Mouse (Mus musculus): Measurements from ENCODE around the gene Cypt1.

Gene Cypt1

DNA sequence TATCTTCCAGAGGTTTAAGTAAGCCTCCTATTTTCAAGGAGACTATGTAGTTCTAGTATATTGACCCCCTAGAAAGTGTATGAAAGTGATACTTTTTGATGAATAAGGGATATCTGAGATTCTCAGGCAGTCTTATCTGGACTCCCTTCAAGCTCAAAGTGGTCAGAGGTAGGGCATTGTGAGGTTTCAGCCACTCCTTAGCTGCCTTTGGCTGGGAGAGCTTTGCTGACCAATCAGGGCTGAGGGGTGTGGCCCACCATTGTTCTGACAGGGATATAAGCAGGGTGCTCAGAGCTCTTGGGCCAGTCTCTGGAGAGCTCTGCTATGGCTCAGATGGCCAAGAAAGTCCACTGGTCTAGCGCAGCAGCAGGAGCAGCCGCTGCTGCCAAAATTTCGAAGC lies at the start of gene Cypt1:
Gene Cypt1, plus strand, starts transcription at position 301 of the 400 bp plus-strand sequence.
- DNase-seq (ENCODE audit: low read depth, low spot score): no peak

DNA sequence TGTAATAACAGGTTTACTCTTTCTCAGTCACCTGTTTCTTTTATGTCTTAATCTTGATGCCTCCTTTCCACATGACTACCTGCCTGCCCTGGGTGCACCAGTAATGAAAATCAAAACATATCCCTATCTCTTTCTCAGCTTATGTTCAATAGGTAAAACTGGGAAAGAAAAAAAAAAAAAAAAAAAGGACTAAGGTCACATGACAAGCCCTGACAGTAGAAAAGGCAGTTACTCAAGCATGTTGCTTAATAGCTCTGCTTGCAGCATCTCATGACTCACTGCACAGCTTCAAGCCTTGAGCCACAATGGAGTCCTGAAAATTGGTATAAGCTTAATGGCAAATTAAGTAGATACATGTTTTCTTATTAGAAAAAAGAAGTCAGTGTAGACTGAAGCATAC lies 24.1 kb downstream of the Cypt1 start:
- DNase-seq (ENCODE audit: low read depth, low spot score): no peak

GRCm38 (mm10) chrX:16557061-16557460 lies 34.4 kb downstream of the Cypt1 start:
- DNase-seq (ENCODE audit: low read depth, low spot score): no peak

DNA sequence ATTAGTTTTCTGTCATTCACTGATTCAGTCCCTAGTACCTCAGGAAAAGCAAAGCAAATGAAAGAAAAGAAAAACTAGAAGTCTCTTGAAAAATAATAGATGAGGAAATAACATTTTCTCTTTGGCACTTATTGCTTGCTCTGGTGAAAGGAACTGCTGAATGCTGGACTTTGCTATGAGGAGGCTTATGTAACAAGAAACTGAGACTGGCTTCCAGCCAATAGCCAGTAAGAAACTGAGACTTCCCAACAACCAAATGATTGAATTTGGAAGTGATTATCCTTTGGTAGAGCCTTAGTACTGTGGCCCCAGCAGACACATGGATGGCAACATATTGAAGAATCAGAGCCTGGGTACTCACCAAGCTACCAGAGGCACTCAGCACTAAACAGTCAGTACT lies 35.8 kb downstream of the Cypt1 start:
- DNase-seq (ENCODE audit: low read depth, low spot score): no peak

Data from telencephalon, adult 2 months (tissue).